Mouse (Mus musculus) midbrain, embryonic 11.5 days (tissue): ENCODE measurements around the gene Dync1h1. TPM values are rescaled to one million over a fixed set of nuclear protein-coding genes. Genes with fewer than 3 reads are reported as not detected.
A peak's percentile ranks its signal among the peaks of the same experiment; 100 is the strongest.

ENCODE experiments used
- ATAC-seq: fragments of 200-750 bp; cut with Nextera tagmentation; 2 replicates; pipeline ENCODE4 v1.8.0; 2017; ENCODE audit warnings: moderate TSS enrichment, moderate library complexity; ENCODE audit not compliant: low FRiP score
- DNase-seq: peaks from one replicate; pipeline ENCODE4 v3.0.0; 2015; ENCODE audit warnings: low spot score; ENCODE audit errors: missing footprints
- H3K27ac ChIP-seq: fragments of 300-500 bp; sonication (generic); 2 replicates; pipeline ENCODE4 v1.5.1; 2014; ENCODE audit warnings: low read depth, low read length
- H3K27me3 ChIP-seq: fragments of 300-500 bp; sonication (generic); 2 replicates; pipeline ENCODE4 v1.6.1; 2014; ENCODE audit warnings: mild to moderate bottlenecking, low read length, moderate library complexity, mixed read lengths; ENCODE audit not compliant: control insufficient read depth, insufficient read depth
- H3K36me3 ChIP-seq: fragments of 300-500 bp; sonication (generic); 2 replicates; pipeline ENCODE4 v1.6.1; 2014; ENCODE audit warnings: mild to moderate bottlenecking, low read length, moderate library complexity, mixed read lengths; ENCODE audit not compliant: control insufficient read depth, insufficient read depth
- H3K4me1 ChIP-seq: fragments of 300-500 bp; sonication (generic); 2 replicates; pipeline ENCODE4 v1.6.1; 2014; ENCODE audit warnings: low read length; ENCODE audit not compliant: control insufficient read depth, insufficient read depth
- H3K4me2 ChIP-seq: fragments of 300-500 bp; sonication (generic); 2 replicates; pipeline ENCODE4 v1.6.1; 2014; ENCODE audit warnings: mild to moderate bottlenecking, moderate library complexity
- H3K4me3 ChIP-seq: fragments of 300-500 bp; sonication (generic); 2 replicates; pipeline ENCODE4 v1.5.1; 2014; ENCODE audit warnings: low read depth, low read length
- H3K9ac ChIP-seq: fragments of 300-500 bp; sonication (generic); 2 replicates; pipeline ENCODE4 v1.6.1; 2014; ENCODE audit warnings: low read length
- H3K9me3 ChIP-seq: fragments of 300-500 bp; sonication (generic); 2 replicates; pipeline ENCODE4 v1.6.1; 2016; ENCODE audit warnings: low read length; ENCODE audit not compliant: control insufficient read depth
- WGBS: fragments of 180-500 bp; shearing (Covaris S2); extraction: QIAGEN DNeasy Blood & Tissue Kit; methylation state at CpG from one replicate; pipeline ENCODE4 v1.1.7; 2014; 5-methylcytosine and 5-hydroxymethylcytosine counted together
- polyA plus RNA-seq: library from polyadenylated mRNA; unstranded; fragments of >200 nt; fragmentation: Nextera tagmentation; extraction: Ambion mirVana; gene quantifications from 2 replicates; pipeline ENCODE4 v1.2.1, GENCODE M21; 2014

The Dync1h1 gene
- polyA plus RNA-seq, 1 experiment from 2014 or later = 74.9 TPM

GRCm38 (mm10) chr12:110636293-110636692 lies 35.0 kb downstream of the Dync1h1 start:
- Histone ChIP-seq H3K9ac (no peak overlapping the region), H3K4me2 (no peak overlapping the region), H3K4me3 (no peak overlapping the region), H3K9me3 (no peaks in the 10 kb centered on the region), H3K27ac (no peak overlapping the region), H3K27me3 (no peaks in the 10 kb centered on the region), H3K36me3 (peaks cover 75% of the 10 kb centered on the region), H3K4me1 (no peaks in the 10 kb centered on the region)
- 94% methylated on average over 12 of the region's 12 CpGs for WGBS
- ATAC-seq (no peak), DNase-seq (no peak)

GRCm38 (mm10) chr12:110637507-110638114 lies 36.4 kb downstream of the Dync1h1 start:
- Histone ChIP-seq H3K27ac (no peak overlapping the region), H3K27me3 (no peaks in the 10 kb centered on the region), H3K9ac (no peak overlapping the region), H3K9me3 (no peaks in the 10 kb centered on the region), H3K4me2 (no peak overlapping the region), H3K4me3 (no peak overlapping the region), H3K4me1 (no peaks in the 10 kb centered on the region), H3K36me3 (peaks cover 79% of the 10 kb centered on the region)
- DNase-seq (no peak), ATAC-seq (no peak)
- 94% methylated on average over 13 of the region's 13 CpGs for WGBS

- Histone ChIP-seq H3K4me3 (no peak overlapping the region), H3K4me2 (no peak overlapping the region), H3K27ac (no peak overlapping the region), H3K9ac (no peak overlapping the region), H3K36me3 (peaks cover 71% of the 10 kb centered on the region), H3K9me3 (no peaks in the 10 kb centered on the region), H3K27me3 (no peaks in the 10 kb centered on the region), H3K4me1 (no peaks in the 10 kb centered on the region)
- DNase-seq (no peak), ATAC-seq (no peak)
- 85% methylated on average over 8 of the region's 8 CpGs for WGBS
Measured at GRCm38 (mm10) chr12:110650241-110650641, 49.0 kb downstream of the Dync1h1 start.

- Histone ChIP-seq H3K27me3 (no peaks in the 10 kb centered on the region), H3K9me3 (no peaks in the 10 kb centered on the region), H3K27ac (no peak overlapping the region), H3K36me3 (peaks cover 69% of the 10 kb centered on the region), H3K9ac (no peak overlapping the region), H3K4me1 (no peaks in the 10 kb centered on the region), H3K4me2 (no peak overlapping the region), H3K4me3 (no peak overlapping the region)
- ATAC-seq (no peak), DNase-seq (no peak)
- 98% methylated on average over 17 of the region's 17 CpGs for WGBS
Measured at GRCm38 (mm10) chr12:110651464-110651863, 50.2 kb downstream of the Dync1h1 start.

- H3K4me3 ChIP-seq = no peak overlapping the region
- peaks cover 73% of the 10 kb centered on the region for H3K36me3 ChIP-seq
- no peaks in the 10 kb centered on the region for H3K27me3 ChIP-seq
- no peak overlapping the region for H3K4me2 ChIP-seq
- no peaks in the 10 kb centered on the region for H3K4me1 ChIP-seq
- no peak overlapping the region for H3K27ac ChIP-seq
- ATAC-seq = no peak
- no peak for DNase-seq
- no peak overlapping the region for H3K9ac ChIP-seq
- WGBS = 93% methylated on average over 14 of the region's 14 CpGs
- no peaks in the 10 kb centered on the region for H3K9me3 ChIP-seq
Measured at GRCm38 (mm10) chr12:110661746-110662145, 60.5 kb downstream of the Dync1h1 start.

- Histone ChIP-seq H3K9ac (no peak overlapping the region), H3K4me2 (no peak overlapping the region), H3K4me1 (no peaks in the 10 kb centered on the region), H3K9me3 (no peaks in the 10 kb centered on the region), H3K36me3 (peaks cover 47% of the 10 kb centered on the region), H3K27me3 (no peaks in the 10 kb centered on the region), H3K4me3 (no peak overlapping the region), H3K27ac (no peak overlapping the region)
- no peak for ATAC-seq
- WGBS = 89% methylated on average over 13 of the region's 13 CpGs
- DNase-seq = no peak
Measured at GRCm38 (mm10) chr12:110667466-110668077, 66.3 kb downstream of the Dync1h1 start.

- DNase-seq = peak; percentile 86
- no peak overlapping the region for H3K27ac ChIP-seq
- no peak for ATAC-seq
- H3K4me3 ChIP-seq = no peak overlapping the region
- no peaks in the 10 kb centered on the region for H3K36me3 ChIP-seq
- H3K4me2 ChIP-seq = no peak overlapping the region
- no peaks in the 10 kb centered on the region for H3K4me1 ChIP-seq
- H3K27me3 ChIP-seq = no peaks in the 10 kb centered on the region
- H3K9ac ChIP-seq = no peak overlapping the region
- 50% methylated on average over 5 of the region's 5 CpGs for WGBS
- no peaks in the 10 kb centered on the region for H3K9me3 ChIP-seq
Measured at GRCm38 (mm10) chr12:110674243-110674642, 73.0 kb downstream of the Dync1h1 start.

- Histone ChIP-seq H3K4me2 (no peak overlapping the region), H3K36me3 (no peaks in the 10 kb centered on the region), H3K9ac (no peak overlapping the region), H3K27ac (no peak overlapping the region), H3K4me1 (no peaks in the 10 kb centered on the region), H3K4me3 (no peak overlapping the region), H3K27me3 (no peaks in the 10 kb centered on the region), H3K9me3 (no peaks in the 10 kb centered on the region)
- DNase-seq = no peak
- ATAC-seq = no peak
- 66% methylated on average over 7 of the region's 7 CpGs for WGBS
Measured at GRCm38 (mm10) chr12:110681191-110681590, 79.9 kb downstream of the Dync1h1 start.

GRCm38 (mm10) chr12:110681878-110682277 lies 80.6 kb downstream of the Dync1h1 start:
- WGBS = 67% methylated on average over 3 of the region's 3 CpGs
- DNase-seq (no peak), ATAC-seq (no peak)
- no peak overlapping the region for H3K4me3 ChIP-seq
- H3K9ac ChIP-seq = no peak overlapping the region
- H3K27me3 ChIP-seq = no peaks in the 10 kb centered on the region
- H3K4me2 ChIP-seq = no peak overlapping the region
- no peaks in the 10 kb centered on the region for H3K4me1 ChIP-seq
- no peak overlapping the region for H3K27ac ChIP-seq
- no peaks in the 10 kb centered on the region for H3K9me3 ChIP-seq
- no peaks in the 10 kb centered on the region; the same call in 1 of the 2 replicates for H3K36me3 ChIP-seq
